Mouse (Mus musculus): ENCODE data around the gene Kcng1.

Kcng1 gene

DNA sequence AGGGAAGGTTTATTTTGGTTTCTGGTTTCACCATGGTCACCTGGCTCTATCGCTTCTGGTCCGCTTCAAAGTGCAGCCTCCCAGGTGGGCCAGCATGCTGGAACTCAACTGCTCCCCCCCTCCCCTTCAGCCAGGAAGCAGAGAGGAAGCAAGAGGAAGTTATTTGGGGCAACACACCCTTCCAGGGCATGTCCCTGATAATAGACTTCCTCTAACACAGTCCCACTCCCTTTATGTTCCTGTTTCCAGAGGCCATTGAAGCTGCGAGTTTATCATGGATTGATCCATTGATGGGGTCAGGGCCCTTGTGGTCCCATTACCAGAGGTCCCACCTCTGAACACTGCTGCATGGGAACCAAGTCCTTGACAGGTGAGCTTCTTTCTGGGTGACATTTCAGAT is 21.4 kb downstream of the Kcng1 start:
- no peak for DNase-seq (ENCODE audit: low read depth, low spot score)

DNA sequence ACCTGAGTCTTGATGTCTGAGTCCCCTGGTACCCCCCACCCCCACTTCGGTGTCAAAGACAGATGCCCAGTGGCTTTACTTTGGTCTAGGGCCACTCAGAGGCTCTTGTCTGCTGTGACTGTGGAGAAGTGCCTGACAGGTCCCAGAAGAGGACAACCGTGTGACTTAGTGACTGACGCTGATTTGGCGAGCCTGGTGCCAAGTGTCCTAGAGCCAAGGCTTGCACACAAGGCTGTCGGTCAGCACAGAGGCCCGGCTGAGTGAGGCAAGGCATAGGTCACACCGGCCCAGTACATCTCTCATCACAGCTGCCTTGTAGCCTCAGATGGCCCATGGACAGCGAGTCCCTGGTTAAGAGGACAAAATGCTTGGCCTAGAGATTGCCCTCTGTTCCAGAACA is 22.5 kb downstream of the Kcng1 start:
- DNase-seq (ENCODE audit: low read depth, low spot score): no peak

DNA sequence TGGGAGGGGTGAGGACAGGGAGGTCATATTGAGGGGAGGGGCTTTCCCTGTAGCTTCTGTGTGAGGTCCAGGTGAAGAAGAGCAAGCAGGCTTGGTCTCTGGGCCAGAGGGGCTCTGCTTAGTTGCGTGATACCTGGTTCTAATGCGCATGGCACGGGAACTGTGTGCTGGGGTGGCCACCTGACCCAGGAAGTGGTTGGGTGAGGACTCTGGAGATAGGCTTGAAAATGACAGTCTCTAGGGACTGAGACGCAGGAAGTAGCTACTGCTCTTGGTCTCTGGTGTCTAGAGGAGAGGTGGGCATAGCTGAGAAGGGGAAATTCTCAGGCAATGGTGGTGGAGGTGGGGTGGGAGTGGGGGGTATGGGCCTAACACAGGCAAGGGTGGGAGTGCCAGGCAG is 24.3 kb downstream of the Kcng1 start:
- DNase-seq (ENCODE audit: low read depth, low spot score): no peak

DNA sequence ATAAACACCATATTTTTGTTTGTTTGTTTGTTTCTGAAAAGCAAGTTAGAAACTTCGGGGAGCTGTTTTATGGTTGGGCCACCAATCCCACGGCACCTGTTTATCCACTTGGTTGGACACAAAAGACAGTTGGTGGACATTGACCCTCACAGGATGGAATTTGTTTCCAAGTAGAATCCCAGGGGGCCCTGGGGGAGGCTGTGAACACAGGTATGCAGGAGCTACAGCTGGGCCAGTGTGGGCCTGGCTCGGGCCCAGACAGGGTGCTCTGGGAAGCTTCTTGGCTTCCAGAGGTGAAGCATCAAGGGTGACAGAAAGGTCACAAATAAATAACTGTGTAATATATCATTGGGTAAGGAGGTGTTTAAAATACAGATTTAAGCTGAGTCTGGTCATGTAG is 25.0 kb downstream of the Kcng1 start:
- no peak for DNase-seq (ENCODE audit: low read depth, low spot score)

DNA sequence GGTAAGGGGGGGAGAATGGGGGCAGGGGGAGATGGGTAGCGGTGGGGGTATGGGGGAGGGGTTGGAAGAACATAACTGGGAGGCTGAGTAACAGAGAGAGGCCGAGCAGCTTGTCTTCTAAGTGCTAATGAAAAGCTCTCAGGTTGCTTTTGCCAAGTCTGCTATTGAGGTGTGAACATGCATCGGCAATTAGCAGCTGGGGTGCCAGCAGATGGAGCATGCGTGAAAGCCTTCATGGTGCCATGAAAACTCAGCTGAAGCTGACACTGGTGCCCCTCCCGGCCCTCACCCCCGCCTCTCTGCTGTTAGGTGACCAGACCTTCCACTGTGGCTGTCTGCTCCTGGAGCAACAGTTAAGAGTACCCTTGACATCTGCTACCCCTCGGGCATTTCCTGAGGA is 27.7 kb downstream of the Kcng1 start:
- DNase-seq (ENCODE audit: low read depth, low spot score): no peak

DNA sequence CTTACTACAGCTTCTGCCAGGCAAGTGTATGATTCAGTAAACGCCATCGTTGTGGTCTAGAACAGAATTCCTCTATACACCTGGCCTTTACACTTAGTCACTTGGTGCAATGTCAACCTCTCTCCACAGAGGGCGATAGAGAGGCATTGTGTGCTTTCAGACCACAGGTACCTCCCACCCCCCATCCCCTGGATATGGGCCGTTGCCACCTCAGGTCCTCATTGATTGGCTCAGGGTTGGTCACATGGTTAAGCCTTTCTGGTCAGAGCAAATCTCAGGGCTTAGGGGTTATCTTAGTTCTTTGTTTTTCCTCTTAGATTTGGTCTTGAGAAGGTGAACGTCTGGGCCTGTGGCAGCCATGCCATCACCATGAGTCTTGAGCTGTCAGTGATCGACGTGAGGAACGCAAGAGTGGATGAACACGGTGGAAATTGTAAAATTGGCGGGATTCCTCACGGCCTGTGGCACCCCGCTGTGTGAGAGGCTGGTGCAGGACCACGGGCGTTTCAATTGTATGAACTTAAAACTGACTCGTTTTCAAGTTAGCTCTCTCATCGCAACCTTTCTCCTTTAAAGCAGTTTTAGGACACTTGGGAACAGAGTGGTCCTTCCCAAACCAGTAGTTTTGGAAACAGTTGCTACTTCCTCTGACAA is 28.8 kb downstream of the Kcng1 start:
- peak; percentile 79 for DNase-seq (ENCODE audit: low read depth, low spot score)

DNA sequence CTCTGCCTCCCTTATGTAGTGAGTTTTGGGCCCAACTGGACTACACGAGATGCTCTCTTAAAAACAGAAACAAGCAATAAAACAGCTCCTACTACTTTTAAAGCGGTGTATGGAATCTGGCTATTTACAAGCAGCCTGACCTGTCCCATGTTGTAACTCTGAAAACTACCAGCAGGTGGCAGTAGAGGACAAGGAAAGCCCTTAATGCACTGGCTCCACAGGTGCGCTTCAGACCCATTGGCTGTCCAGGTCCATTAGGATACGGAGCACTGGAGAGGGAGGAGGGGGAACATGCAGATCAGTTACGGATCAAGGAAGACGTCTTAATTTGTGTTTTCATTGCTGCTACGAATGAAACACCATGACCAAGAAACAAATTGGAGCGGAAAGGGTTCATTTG is 31.3 kb downstream of the Kcng1 start:
- peak; percentile 90 for DNase-seq (ENCODE audit: low read depth, low spot score)

DNA sequence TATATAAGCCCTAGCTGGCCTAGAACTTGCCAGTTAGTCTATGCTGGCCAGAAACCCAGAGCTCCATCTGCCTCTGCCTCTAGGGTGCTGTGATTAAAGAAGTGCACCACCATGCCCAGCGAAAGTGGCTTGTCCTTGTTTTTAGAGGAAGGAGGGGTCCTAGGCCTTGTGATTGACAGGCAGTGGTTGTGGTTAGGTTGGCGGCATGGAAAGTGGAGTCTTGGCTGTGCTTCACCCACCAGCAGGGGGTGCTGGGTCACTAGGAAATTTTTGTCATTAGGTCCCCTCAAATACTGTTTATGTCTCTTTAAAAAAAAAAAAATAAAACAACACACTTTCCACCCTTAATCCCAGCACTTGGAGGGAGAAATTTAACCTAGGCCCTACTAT is 32.7 kb downstream of the Kcng1 start:
- DNase-seq (ENCODE audit: low read depth, low spot score): no peak

DNA sequence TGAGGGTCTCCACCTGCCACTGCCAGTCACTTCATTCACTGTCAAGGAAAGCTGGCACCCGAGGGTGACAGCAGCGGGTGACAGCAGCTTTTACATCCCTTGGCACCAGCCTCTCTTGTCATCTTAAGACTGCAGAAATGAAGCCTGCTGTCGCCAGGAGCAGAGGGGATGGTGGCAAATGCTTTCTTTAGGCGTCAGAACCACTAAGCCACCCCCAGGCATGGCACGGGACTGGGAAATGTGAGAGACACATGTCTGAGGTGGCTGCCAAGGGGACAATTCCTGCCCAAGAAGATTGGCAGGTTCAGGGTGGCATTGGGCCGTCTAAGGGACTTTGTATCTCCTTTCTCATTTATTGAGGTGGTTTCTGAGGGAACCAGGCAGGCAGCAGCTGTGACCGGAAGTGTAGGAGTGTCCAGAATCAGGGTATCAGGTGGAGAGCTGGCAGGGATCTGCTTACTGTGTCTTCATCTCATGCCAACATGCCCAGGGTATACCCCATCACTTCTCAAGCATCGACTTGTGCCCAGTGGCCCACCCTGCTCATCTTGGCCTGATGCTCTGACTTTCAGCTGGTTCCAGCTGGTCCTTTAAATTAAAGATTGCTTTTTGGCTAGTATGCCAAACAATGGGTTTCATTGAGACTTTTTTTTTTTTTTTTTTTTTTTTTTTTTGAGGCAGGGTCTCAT is 33.2 kb downstream of the Kcng1 start:
- DNase-seq (ENCODE audit: low read depth, low spot score): no peak

DNA sequence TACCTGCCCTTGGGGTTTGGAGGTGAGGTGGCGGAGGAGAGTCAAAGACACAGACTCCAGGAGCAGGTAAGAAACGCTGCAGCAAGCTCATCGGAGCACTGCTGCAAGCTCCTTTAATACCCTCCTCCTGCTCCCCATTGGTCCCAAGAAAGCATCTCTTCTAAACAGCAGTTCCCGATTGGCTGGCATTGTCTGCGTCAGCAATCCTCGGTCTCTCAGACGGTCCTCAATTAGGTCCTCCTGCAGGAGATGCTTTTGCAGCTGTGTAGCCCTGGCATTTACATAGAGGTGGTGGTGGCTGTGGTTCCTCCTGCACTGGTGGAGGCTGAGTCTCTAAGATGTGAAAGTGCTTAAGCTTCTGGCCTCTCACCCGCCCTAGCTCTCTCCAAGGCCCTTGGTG is 36.0 kb downstream of the Kcng1 start:
- DNase-seq (ENCODE audit: low read depth, low spot score): no peak

DNA sequence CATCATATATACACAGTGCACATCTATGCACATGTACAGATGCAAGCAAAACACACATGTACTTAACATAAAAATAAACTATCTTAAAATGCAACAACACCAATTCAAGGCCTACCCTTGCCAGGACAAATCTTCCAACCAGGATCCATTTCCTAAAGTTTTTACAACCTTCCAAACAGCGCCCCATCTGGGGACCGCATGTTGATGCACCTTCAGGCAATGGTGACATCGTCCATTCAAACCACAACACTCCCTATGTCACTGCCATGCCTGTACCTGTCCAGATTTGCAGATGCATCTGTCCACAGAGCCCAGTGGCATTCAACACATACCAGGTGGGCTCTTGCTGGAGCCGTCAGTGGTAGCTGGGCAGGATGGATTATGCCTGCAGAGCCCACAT is 38.3 kb downstream of the Kcng1 start:
- DNase-seq (ENCODE audit: low read depth, low spot score): no peak

DNA sequence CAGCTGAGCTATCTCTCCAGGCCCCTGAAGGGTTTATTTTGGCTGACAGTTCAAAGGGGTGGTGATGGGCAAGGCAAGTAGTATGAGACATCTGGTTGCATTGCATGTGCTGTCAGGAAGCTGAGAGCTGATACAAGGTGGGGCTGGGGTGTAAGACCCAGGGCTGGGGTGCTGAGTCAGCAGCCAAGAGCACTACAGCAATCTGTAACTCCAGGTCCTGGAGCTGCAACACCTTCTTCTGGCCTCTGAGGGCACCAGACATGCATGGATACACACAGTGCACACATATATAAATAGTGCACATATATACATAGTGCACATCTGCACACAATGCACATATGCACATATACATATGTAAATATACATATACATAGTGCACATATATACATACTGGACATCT is 38.7 kb downstream of the Kcng1 start:
- DNase-seq (ENCODE audit: low read depth, low spot score): no peak

DNA sequence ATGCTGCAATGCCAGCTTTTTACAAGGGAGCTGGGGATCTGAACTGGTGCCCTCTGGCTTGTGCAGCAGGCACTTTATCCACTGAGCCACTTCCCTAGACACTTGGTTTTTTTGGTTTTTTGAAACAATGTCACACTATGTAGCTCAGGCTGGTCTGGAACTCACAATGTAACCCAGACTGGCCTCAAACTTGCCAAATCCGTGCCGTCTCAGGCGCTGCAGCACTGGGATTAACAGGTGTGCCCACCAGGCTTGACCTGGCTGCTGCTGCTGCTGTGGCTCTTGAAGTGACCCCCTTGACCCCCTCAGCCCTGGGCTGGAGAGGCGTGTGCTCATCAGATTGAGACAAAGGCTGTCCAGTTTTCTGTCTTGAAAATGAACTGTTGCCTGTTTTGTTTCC is 43.2 kb downstream of the Kcng1 start:
- DNase-seq (ENCODE audit: low read depth, low spot score): no peak

DNA sequence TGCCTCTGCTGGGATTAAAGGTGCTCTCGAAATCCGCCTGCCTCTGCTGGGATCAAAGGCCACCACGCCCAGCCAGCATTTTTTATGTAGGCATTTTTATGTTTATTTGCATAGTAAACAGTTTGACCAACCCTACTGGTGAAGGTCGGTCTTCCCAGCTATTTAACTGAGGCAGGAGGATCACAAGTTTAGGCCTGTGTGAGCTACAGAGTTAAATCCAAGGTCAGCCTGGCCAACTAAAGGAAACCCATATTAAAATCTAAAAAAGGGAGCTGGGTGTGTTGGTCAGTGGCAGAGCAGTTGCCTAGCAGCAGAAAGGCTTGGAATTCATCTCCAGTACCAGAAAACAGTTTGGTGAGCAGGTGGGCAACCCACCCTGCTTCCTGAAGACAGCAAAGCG is 48.2 kb downstream of the Kcng1 start:
- DNase-seq (ENCODE audit: low read depth, low spot score): no peak

DNA sequence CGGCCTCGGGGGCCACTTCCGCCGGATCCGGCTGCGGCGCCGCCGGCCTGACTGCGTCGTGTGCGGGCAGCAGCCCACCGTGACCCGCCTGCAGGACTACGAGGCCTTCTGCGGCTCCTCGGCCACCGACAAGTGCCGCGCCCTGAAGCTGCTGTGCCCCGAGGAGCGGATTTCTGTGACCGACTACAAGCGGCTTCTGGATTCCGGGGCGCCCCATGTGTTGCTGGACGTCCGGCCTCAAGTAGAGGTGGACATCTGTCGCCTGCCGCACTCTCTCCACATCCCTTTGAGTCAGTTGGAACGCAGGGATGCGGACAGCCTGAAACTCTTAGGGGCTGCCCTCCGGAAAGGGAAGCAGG is 50.1 kb downstream of the Kcng1 start:
- no peak for DNase-seq (ENCODE audit: low read depth, low spot score)

DNA sequence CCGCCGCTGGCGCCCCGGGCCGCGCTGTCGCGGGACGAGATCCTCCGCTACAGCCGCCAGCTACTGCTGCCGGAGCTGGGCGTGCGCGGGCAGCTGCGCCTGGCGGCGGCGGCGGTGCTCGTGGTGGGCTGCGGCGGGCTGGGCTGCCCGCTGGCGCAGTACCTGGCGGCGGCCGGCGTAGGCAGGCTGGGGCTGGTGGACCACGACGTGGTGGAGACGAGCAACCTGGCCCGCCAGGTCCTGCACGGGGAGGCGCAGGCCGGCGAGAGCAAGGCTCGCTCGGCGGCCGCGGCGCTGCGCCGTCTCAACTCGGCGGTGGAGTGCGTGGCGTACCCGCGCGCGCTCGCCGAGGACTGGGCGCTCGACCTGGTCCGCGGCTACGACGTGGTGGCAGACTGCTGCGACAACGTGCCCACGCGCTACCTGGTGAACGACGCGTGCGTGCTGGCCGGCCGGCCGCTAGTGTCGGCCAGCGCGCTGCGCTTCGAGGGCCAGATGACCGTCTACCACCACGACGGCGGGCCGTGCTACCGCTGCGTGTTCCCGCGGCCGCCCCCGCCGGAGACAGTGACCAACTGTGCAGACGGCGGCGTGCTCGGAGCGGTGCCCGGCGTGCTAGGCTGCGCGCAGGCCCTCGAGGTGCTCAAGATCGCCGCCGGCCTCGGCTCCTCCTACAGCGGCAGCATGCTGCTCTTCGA is 50.6 kb downstream of the Kcng1 start:
- DNase-seq (ENCODE audit: low read depth, low spot score): peak; percentile 21

DNA sequence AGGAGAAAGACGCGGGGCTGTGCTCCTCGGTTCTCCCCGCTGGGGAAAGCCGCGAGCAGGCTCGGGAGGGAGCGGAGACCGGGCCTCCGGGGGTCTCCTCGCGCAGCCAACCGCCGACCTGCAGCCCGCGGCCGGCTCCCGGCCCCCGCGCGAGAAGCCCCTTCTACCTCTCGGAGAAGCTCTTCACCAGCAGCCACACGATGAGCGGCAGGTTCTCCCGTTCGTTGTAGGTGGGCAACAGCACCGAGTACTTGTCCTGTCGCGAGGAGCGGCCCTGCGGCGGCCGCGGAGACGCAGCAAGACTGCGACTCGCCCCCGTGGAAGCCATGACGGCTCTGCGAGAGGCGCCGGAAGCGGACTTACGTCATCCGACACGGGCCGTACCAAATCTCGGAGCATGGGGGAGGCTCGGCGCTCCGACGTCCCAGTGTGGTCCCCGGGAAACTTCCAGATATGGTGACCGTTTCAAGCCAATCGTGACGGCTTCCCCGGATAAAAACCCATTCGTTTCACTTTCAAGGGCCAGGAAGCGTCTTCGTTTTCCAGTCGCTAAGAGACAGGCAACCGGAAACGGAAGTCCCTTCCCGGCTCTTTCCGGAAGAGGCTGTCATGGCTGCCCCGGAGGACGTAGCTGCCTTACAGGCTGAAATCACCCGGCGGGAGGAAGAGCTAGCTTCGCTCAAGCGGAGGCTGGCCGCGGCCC is 51.4 kb downstream of the Kcng1 start, which contains the start of the genes Gm20716, Dpm1 and Mocs3:
TSS of gene Gm20716 (minus strand) at position 339 of the 703 bp plus-strand sequence.
TSS of gene Dpm1 (minus strand) at position 566 of the 703 bp plus-strand sequence.
TSS of gene Mocs3 (plus strand) at position 597 of the 703 bp plus-strand sequence.
- peak; percentile 88 for DNase-seq (ENCODE audit: low read depth, low spot score)

DNA sequence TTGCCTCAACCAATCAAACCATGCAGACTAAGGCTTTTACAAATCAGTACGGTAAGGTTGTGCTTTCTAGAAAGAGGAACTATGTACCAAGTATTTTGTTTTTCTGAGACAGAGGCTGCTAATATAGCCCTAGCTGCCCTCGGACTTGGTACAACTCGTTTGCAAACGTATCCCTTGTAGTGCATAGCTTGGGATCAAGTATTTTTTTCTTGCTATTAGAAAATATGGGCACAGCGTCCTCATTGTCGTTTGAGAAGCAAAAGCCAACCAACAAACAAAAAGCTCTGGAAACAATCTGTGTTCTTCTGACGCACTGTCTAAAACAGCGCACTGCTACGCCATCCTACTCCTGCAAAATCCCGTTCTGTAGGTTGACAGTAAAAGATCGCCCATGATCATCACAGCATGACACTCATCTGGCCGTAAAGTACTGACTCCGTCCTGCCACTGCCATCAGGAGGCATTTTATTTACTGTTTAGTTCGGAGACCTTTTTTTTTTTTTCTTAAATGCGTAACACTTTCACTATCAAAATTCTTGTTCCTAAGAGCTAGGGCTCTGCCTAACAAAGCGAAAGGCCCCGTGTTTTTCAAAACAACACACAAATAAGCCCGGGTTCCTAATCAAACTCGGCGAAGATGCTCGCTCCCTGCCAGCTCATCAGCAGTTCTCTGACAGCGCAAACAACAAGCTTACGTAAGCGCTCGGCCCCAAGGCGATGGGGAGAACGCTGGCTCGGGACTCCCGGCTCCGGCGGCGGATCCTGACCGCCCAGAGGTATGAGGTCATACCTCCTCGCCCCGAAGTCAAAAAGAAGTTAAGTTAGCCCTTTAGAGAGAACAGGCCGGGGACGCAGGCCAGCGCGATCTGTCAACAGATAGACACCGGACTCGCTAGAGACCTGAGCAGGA is 52.2 kb downstream of the Kcng1 start:
- peak; percentile 19 for DNase-seq (ENCODE audit: low read depth, low spot score)

DNA sequence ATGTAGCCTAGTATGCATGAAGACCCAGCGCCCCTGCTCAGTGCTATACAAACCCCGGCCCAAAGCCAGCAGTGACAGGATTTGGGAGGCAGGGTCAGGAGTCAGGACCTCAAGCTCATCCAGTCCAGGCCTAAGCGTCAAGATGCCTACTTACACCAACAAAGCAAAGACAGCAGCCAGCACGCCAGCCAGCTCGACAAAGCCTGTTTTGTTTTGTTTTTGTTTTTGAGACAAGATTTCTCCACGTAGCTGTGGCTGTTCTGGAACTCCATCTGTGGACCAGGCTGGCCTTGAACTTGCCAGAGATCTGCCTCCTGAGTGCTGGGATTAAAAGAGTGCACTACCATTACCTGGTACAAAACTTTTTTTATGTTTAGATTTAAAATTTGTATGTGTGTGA is 58.2 kb downstream of the Kcng1 start:
- DNase-seq (ENCODE audit: low read depth, low spot score): no peak

DNA sequence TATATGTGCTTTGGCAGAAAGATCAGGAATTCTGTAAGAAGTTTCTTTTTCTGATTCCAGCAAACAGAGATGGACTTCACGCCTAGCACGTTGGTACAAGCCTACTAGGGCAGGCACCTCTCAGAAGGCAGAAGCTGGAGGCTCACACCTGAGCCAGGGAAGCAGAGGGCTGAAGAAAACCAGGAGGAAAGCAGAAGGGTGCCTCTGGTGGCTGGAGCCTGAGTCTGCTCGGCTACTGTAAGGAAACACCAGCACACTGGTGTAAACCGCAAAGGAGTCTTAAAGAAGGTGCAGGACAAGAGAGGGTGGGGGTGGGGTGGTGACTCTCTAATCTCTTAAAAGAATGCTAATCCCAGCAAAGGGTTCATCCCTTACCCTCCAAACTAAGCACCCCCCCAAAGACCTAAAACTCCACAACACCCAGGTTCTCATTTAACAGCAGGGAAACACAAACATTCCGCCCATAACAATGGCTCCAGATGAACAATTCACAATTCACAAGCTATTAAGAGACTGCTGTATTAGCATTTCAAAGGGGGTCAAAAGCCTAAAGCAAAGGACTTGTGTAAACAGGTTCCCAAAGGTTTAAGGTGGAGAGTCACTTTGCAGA is 67.6 kb downstream of the Kcng1 start:
- no peak for DNase-seq (ENCODE audit: low read depth, low spot score)

All from mesoderm, embryonic 11.5 days (tissue).